Mouse (Mus musculus) hindbrain, embryonic 16.5 days (tissue): ENCODE measurements around the gene Zmat5. TPM values are rescaled to one million over a fixed set of nuclear protein-coding genes. Genes with fewer than 3 reads are reported as not detected.

Experiments
- ATAC-seq: fragments of 200-750 bp; cut with Nextera tagmentation; 2 replicates; pipeline ENCODE4 v1.8.0; 2017; ENCODE audit warnings: moderate TSS enrichment, moderate library complexity
- H3K27ac ChIP-seq: fragments of 300-500 bp; sonication (generic); 2 replicates; pipeline ENCODE4 v1.5.1; 2014; ENCODE audit warnings: low read depth, mild to moderate bottlenecking, control low read depth, low read length, moderate library complexity
- H3K27me3 ChIP-seq: fragments of 300-500 bp; sonication (generic); replicated peaks from 2 replicates; pipeline ENCODE4 v1.6.1; 2014; ENCODE audit warnings: low read length; ENCODE audit not compliant: control insufficient read depth, insufficient read depth
- H3K36me3 ChIP-seq: fragments of 300-500 bp; sonication (generic); 2 replicates; pipeline ENCODE4 v1.6.1; 2014; ENCODE audit warnings: mild to moderate bottlenecking, low read length, moderate library complexity, mixed read lengths; ENCODE audit not compliant: control insufficient read depth, insufficient read depth
- H3K4me1 ChIP-seq: fragments of 300-500 bp; sonication (generic); 2 replicates; pipeline ENCODE4 v1.6.1; 2014; ENCODE audit warnings: low read depth, low read length; ENCODE audit not compliant: control insufficient read depth, insufficient read depth
- H3K4me2 ChIP-seq: fragments of 300-500 bp; sonication (generic); 2 replicates; pipeline ENCODE4 v1.6.1; 2014; ENCODE audit warnings: mild to moderate bottlenecking, low read length, control low read depth, moderate library complexity
- H3K4me3 ChIP-seq: fragments of 300-500 bp; sonication (generic); 2 replicates; pipeline ENCODE4 v1.5.1; 2014; ENCODE audit warnings: mild to moderate bottlenecking, low read length, control low read depth, moderate library complexity
- H3K9ac ChIP-seq: fragments of 300-500 bp; sonication (generic); 2 replicates; pipeline ENCODE4 v1.6.1; 2014; ENCODE audit warnings: low read depth, mild to moderate bottlenecking, control low read depth, low read length, moderate library complexity
- H3K9me3 ChIP-seq: fragments of 300-500 bp; sonication (generic); 2 replicates; pipeline ENCODE4 v1.6.1; 2014; ENCODE audit warnings: mild to moderate bottlenecking, low read length, moderate library complexity; ENCODE audit not compliant: control insufficient read depth
- WGBS: fragments of 180-500 bp; shearing (Covaris S2); extraction: QIAGEN DNeasy Blood & Tissue Kit; methylation state at CpG from one replicate; pipeline ENCODE4 v1.1.7; 2014; 5-methylcytosine and 5-hydroxymethylcytosine counted together
- polyA plus RNA-seq: library from polyadenylated mRNA; unstranded; fragments of >200 nt; fragmentation: Nextera tagmentation; extraction: Ambion mirVana; gene quantifications from 2 replicates; pipeline ENCODE4 v1.2.1, GENCODE M21; 2015

The Zmat5 gene
- 63.5 and 64.1 TPM in 2 replicates for polyA plus RNA-seq

DNA sequence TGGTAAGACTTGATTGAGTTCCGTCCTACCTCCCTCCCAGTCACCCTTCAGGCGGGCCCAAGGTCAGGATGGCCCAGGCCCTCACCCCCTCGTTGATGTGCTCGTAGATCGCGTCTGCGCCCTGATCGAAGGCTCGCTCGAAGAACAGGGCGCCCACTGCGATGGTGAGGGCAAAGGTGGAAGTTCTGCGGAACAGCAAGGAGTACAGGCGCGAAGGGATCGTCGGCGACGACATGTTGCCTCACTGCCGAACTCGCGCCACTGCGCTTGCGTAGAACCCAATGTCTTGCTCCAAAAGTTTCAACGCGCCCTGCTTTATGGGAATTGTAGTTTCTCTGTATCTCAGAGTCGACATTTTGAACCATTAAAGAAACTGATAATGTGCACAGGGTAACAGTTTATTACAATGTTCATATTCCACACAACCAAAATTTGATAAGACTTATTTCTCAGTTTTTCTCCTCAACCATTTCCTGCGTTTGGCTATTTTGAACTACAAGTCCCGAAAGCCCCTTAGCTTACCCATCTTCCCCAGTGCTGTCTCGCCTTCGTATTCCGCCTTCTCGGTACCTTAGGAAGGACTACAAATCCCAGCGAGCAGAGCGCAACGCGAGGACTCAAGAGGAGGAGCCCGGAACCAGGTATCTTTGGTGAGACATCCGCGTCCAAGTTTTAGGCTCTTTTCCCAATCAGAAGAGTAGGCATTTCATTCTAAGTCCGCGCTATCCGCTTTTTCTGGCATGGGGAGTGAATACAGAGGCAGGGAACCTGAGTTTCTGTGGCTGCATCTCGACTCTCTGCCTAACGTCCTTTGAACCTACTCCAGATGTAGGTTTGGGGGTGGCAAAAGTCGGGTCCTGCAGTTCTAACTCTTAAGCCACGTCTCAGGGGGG is at the start of gene Zmat5, which contains the start of gene Uqcr10:
TSS of gene Zmat5 (plus strand) at position 607 of the 893 bp plus-strand sequence.
TSS of gene Uqcr10 (minus strand) at position 271 of the 893 bp plus-strand sequence.
- no peaks in the 10 kb centered on the region for H3K27me3 ChIP-seq
- H3K4me2 ChIP-seq: peak within 1 kb of the TSS; percentile 95
- peak within 1 kb of the TSS; percentile 95 for H3K9ac ChIP-seq
- H3K9me3 ChIP-seq: no peaks in the 10 kb centered on the region
- H3K27ac ChIP-seq: peak within 1 kb of the TSS; percentile 80
- 0% methylated on average over 47 of the region's 47 CpGs for WGBS
- H3K4me1 ChIP-seq: peaks cover 15% of the 10 kb centered on the region
- ATAC-seq: peak; percentile 99
- peaks cover 7% of the 10 kb centered on the region for H3K36me3 ChIP-seq
- H3K4me3 ChIP-seq: peak within 1 kb of the TSS; percentile 85

- WGBS: 97% methylated on average over 1 of the region's 1 CpGs
- no peaks in the 10 kb centered on the region for H3K9me3 ChIP-seq
- peaks cover 5% of the 10 kb centered on the region for H3K36me3 ChIP-seq
- no peak overlapping the region for H3K9ac ChIP-seq
- H3K27ac ChIP-seq: no peak overlapping the region
- H3K4me1 ChIP-seq: no peaks in the 10 kb centered on the region
- no peak for ATAC-seq
- H3K27me3 ChIP-seq: no peaks in the 10 kb centered on the region
- no peak overlapping the region for H3K4me3 ChIP-seq
- H3K4me2 ChIP-seq: no peak overlapping the region
Measured at GRCm38 (mm10) chr11:4659818-4660217, 44.7 kb upstream of the Zmat5 start.

DNA sequence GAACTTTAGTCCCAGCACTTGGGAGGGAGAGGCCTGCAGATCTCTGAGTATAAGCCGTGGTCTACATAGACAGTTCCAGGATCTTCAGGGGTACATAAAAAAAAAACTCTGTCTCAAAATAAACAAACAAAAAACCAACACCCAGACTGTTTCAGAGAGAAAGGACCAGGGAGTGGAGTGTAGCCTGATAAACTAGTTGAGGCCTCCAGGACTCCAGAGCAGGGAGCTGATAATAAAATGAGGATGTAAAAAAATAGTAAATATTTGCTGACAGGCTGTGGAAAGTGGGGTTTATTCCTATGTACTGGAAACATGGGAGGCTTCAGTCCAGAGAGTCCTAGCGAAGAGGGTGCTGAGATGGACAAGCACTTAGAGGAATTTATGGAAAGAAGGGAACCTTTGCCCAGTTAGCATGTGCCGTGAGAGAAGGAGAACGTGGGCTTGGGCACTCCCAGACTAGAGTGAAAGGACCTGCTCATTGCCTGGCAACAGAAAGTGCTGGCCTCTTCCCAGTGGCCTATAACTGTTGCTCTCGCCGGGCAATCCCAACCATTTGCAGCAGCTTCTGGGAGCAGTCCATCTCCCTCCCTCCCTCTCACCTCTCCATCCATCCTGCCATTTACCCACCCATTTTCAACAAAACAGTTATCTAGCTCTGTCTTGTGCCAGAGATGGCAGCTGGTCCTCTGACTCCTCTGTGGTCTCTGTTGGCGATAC is 44.0 kb upstream of the Zmat5 start:
- WGBS: 65% methylated on average over 7 of the region's 7 CpGs
- peak; percentile 60 for ATAC-seq

DNA sequence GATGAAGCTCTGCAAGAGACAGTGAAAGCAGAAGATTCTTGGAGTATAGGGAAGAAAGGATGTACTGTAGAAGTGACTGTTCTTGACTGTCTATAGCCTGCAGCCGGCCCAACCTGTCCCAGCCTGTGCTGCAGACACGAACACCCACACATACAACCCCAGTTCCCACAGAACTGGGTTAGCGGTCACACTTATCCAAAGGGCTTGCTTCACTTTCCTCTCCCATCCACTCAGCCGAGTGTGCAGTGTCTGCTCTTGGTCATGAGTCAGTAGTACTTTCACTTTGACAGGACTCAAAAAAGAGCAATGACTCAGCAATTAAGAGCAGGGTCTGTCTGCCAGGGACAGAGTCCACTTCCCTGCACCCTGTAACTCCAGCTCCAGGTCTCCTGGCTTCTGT is 43.2 kb upstream of the Zmat5 start:
- H3K27ac ChIP-seq: no peak overlapping the region
- H3K4me1 ChIP-seq: no peaks in the 10 kb centered on the region
- H3K4me3 ChIP-seq: no peak overlapping the region
- peaks cover 5% of the 10 kb centered on the region for H3K36me3 ChIP-seq
- H3K4me2 ChIP-seq: no peak overlapping the region
- WGBS: 83% methylated on average over 4 of the region's 4 CpGs
- H3K9ac ChIP-seq: no peak overlapping the region
- no peaks in the 10 kb centered on the region for H3K27me3 ChIP-seq
- no peak for ATAC-seq
- H3K9me3 ChIP-seq: no peaks in the 10 kb centered on the region

More for the DNA sequence above, 44.0 kb upstream of the Zmat5 start:
- no peak overlapping the region for H3K4me3 ChIP-seq
- H3K27ac ChIP-seq: peak overlapping the region; percentile 23; the same call in 1 of the 2 replicates
- peaks cover 5% of the 10 kb centered on the region for H3K36me3 ChIP-seq
- no peaks in the 10 kb centered on the region for H3K27me3 ChIP-seq
- H3K4me2 ChIP-seq: no peak overlapping the region
- no peaks in the 10 kb centered on the region for H3K9me3 ChIP-seq
- H3K4me1 ChIP-seq: no peaks in the 10 kb centered on the region
- H3K9ac ChIP-seq: no peak overlapping the region

GRCm38 (mm10) chr11:4661871-4662495 is 42.5 kb upstream of the Zmat5 start:
- H3K4me3 ChIP-seq: no peak overlapping the region
- H3K27me3 ChIP-seq: no peaks in the 10 kb centered on the region
- peaks cover 5% of the 10 kb centered on the region for H3K36me3 ChIP-seq
- no peaks in the 10 kb centered on the region for H3K9me3 ChIP-seq
- 65% methylated on average over 10 of the region's 10 CpGs for WGBS
- no peak overlapping the region for H3K4me2 ChIP-seq
- 0 out of 2 replicates have a peak overlapping the region, but pooled peaks have one; percentile 6 for H3K27ac ChIP-seq
- ATAC-seq: peak; percentile 76
- H3K4me1 ChIP-seq: no peaks in the 10 kb centered on the region
- H3K9ac ChIP-seq: no peak overlapping the region

- Histone ChIP-seq H3K36me3 (peaks cover 5% of the 10 kb centered on the region), H3K9me3 (no peaks in the 10 kb centered on the region), H3K27me3 (no peaks in the 10 kb centered on the region), H3K4me3 (no peak overlapping the region), H3K9ac (no peak overlapping the region), H3K4me1 (no peaks in the 10 kb centered on the region), H3K4me2 (no peak overlapping the region), H3K27ac (0 out of 2 replicates have a peak overlapping the region, but pooled peaks have one; percentile 6)
- WGBS: 89% methylated on average over 11 of the region's 11 CpGs
- no peak for ATAC-seq
Measured at GRCm38 (mm10) chr11:4662496-4662878, 42.0 kb upstream of the Zmat5 start.

DNA sequence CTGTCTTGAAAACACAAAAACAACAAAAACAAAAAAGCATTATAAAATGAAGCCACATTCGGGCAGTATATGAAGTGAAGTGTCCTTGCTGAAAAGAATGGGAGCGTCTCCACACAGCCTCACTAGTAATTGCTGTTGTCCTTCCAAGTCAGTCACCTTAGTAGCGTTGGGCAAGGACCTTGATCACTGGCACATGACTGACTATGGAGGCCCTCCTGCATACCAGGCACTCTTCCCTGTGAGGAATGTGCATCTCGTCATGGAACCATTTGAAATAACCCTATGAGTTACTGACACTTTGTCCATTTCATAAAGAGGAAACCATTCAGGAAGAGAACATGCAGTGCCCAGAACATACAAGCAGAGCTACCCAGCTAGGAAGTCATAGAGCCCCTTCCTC is 32.7 kb upstream of the Zmat5 start:
- no peak overlapping the region for H3K4me3 ChIP-seq
- WGBS: 88% methylated on average over 4 of the region's 4 CpGs
- H3K27me3 ChIP-seq: no peaks in the 10 kb centered on the region
- H3K36me3 ChIP-seq: peaks cover 11% of the 10 kb centered on the region; the same call in 1 of the 2 replicates
- H3K9me3 ChIP-seq: no peaks in the 10 kb centered on the region
- no peak overlapping the region for H3K4me2 ChIP-seq
- H3K4me1 ChIP-seq: no peaks in the 10 kb centered on the region
- no peak overlapping the region for H3K27ac ChIP-seq
- H3K9ac ChIP-seq: no peak overlapping the region
- ATAC-seq: no peak

DNA sequence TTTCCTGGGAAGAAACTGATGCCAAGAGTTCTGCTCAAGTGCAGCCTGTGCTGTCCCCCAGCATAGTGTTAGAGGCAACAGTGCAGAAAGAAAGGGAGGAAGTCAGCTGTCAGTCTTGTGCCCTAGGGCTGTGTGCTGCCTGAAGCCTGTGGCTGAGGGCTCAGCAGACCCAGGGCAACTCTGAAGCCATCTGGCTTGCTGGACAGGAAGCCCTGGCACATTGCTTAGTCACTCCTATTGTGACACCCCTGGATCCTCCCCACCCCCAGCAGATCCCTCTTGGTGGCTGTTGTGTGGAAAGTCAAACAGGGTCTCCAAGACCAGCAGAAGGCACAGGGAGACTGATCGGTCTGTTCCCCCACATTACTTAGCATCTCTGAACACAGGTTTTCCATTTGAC is 29.9 kb upstream of the Zmat5 start:
- peaks cover 5% of the 10 kb centered on the region for H3K4me1 ChIP-seq
- no peak overlapping the region for H3K4me2 ChIP-seq
- H3K27ac ChIP-seq: no peak overlapping the region
- 86% methylated on average over 1 of the region's 1 CpGs for WGBS
- ATAC-seq: no peak
- H3K9me3 ChIP-seq: no peaks in the 10 kb centered on the region
- H3K4me3 ChIP-seq: no peak overlapping the region
- no peak overlapping the region for H3K9ac ChIP-seq
- H3K27me3 ChIP-seq: no peaks in the 10 kb centered on the region
- H3K36me3 ChIP-seq: peaks cover 14% of the 10 kb centered on the region
